Mouse (Mus musculus) midbrain, embryonic 16.5 days (tissue): ENCODE measurements around the gene Map3k1. TPM values are rescaled to one million over a fixed set of nuclear protein-coding genes. Genes with fewer than 3 reads are reported as not detected.

Source experiments
- ATAC-seq: fragments of 200-750 bp; cut with Nextera tagmentation; 2 replicates; pipeline ENCODE4 v1.8.0; 2017; ENCODE audit warnings: moderate TSS enrichment
- H3K27ac ChIP-seq: fragments of 300-500 bp; sonication (generic); 2 replicates; pipeline ENCODE4 v1.5.1; 2014; ENCODE audit warnings: mild to moderate bottlenecking, low read length, mixed read lengths
- H3K27me3 ChIP-seq: fragments of 300-500 bp; sonication (generic); 2 replicates; pipeline ENCODE4 v1.6.1; 2014; ENCODE audit warnings: low read depth, low read length, mixed read lengths; ENCODE audit not compliant: control insufficient read depth, insufficient read depth
- H3K36me3 ChIP-seq: fragments of 300-500 bp; sonication (generic); 2 replicates; pipeline ENCODE4 v1.6.1; 2014; ENCODE audit warnings: mild to moderate bottlenecking, low read length, moderate library complexity, mixed read lengths; ENCODE audit not compliant: control insufficient read depth, insufficient read depth
- H3K4me1 ChIP-seq: fragments of 300-500 bp; sonication (generic); 2 replicates; pipeline ENCODE4 v1.6.1; 2014; ENCODE audit warnings: mild to moderate bottlenecking, low read length, mixed read lengths; ENCODE audit not compliant: control insufficient read depth, insufficient read depth
- H3K4me2 ChIP-seq: fragments of 300-500 bp; sonication (generic); 2 replicates; pipeline ENCODE4 v1.6.1; 2014; ENCODE audit warnings: mild to moderate bottlenecking, low read length, mixed read lengths
- H3K4me3 ChIP-seq: fragments of 300-500 bp; sonication (generic); 2 replicates; pipeline ENCODE4 v1.5.1; 2014; ENCODE audit warnings: low read depth, mild to moderate bottlenecking, low read length, moderate library complexity, mixed read lengths
- H3K9ac ChIP-seq: fragments of 300-500 bp; sonication (generic); 2 replicates; pipeline ENCODE4 v1.6.1; 2014; ENCODE audit warnings: low read depth, low read length, mixed read lengths
- H3K9me3 ChIP-seq: fragments of 300-500 bp; sonication (generic); replicated peaks from 2 replicates; pipeline ENCODE4 v1.6.1; 2014; ENCODE audit warnings: mild to moderate bottlenecking, low read length, mixed read lengths; ENCODE audit not compliant: control insufficient read depth, poor library complexity, severe bottlenecking
- WGBS: fragments of 180-500 bp; shearing (Covaris S2); extraction: QIAGEN DNeasy Blood & Tissue Kit; methylation state at CpG from one replicate; pipeline ENCODE4 v1.1.7; 2014; 5-methylcytosine and 5-hydroxymethylcytosine counted together
- polyA plus RNA-seq: library from polyadenylated mRNA; unstranded; fragments of >200 nt; fragmentation: Nextera tagmentation; extraction: Ambion mirVana; gene quantifications from 2 replicates; pipeline ENCODE4 v1.2.1, GENCODE M21; 2015

The Map3k1 gene
- polyA plus RNA-seq, 1 experiment from 2014 or later: 10.5 TPM

DNA sequence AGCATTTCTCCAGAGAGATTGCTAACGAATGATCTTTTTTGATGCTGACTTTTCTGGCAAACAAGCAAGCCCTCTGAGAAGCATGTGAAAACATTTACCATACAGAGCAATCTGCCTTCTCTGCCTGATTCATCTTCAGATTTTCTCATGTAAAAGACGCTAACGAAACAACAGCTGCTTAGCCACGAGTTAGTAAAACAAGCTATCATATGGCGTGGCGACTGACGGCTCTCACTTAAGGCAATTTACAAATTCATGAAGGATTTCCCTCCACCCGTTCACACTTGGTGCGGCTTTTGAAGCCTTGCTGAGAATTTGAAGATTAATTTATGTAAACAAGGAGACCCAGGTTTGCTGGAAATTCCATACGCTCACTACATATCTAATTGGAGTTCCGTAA lies 25.8 kb upstream of the Map3k1 start:
- peak overlapping the region; percentile 18 for H3K4me2 ChIP-seq
- no peak overlapping the region for H3K4me3 ChIP-seq
- no peak for ATAC-seq
- H3K27ac ChIP-seq: no peak overlapping the region
- H3K4me1 ChIP-seq: no peaks in the 10 kb centered on the region; the same call in 1 of the 2 replicates
- H3K27me3 ChIP-seq: no peaks in the 10 kb centered on the region
- H3K9ac ChIP-seq: no peak overlapping the region
- H3K36me3 ChIP-seq: no peaks in the 10 kb centered on the region
- WGBS: 38% methylated on average over 11 of the region's 11 CpGs
- H3K9me3 ChIP-seq: no peaks in the 10 kb centered on the region

DNA sequence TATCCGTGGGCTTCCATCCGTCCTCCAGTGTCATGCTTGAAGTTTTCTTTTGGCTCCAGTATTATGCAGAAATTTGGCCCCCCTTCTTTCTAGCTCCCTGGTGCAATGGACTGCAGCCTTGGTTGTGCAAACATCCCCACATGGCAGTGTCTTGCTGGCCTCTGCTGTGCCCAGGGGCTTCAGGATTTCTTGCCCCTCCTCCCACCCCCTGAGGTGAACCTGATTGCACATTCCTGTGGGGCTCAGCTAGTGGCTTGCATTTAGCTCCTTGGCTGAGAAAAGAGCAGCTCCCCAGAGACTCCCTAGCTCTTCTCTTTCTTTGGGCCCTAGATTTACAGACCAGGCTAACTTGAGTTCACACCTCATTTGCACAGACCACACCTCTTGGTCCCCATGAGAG lies 20.7 kb upstream of the Map3k1 start:
- 21% methylated on average over 2 of the region's 2 CpGs for WGBS
- no peak for ATAC-seq
- H3K36me3 ChIP-seq: no peaks in the 10 kb centered on the region
- no peak overlapping the region for H3K27ac ChIP-seq
- H3K9ac ChIP-seq: no peak overlapping the region
- H3K4me1 ChIP-seq: no peaks in the 10 kb centered on the region; the same call in 1 of the 2 replicates
- H3K4me3 ChIP-seq: no peak overlapping the region
- no peak overlapping the region for H3K4me2 ChIP-seq
- no peaks in the 10 kb centered on the region for H3K27me3 ChIP-seq
- H3K9me3 ChIP-seq: no peaks in the 10 kb centered on the region

DNA sequence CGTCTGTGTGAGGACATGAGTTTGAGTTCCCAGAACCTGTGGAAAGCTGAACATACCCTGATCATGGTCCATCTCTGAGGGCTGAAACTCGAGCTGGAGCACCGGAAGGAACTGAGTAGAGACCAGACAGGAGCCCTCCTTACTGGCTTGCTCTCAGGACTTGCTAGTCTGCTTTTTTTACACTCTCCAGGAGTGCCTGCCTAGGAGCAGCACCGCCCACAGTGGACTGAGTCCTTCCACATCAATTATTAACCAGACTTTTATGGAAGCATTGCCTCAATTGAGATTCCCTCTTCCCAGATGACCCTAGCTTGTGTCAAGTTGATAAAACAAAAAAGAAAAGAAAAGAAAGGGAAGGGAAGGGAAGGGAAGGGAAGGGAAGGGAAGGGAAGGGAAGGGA lies 18.7 kb upstream of the Map3k1 start:
- H3K27me3 ChIP-seq: no peaks in the 10 kb centered on the region
- 84% methylated on average over 4 of the region's 4 CpGs for WGBS
- H3K4me2 ChIP-seq: no peak overlapping the region
- no peaks in the 10 kb centered on the region for H3K9me3 ChIP-seq
- H3K9ac ChIP-seq: no peak overlapping the region
- H3K4me3 ChIP-seq: no peak overlapping the region
- ATAC-seq: no peak
- no peaks in the 10 kb centered on the region for H3K36me3 ChIP-seq
- H3K27ac ChIP-seq: no peak overlapping the region
- no peaks in the 10 kb centered on the region for H3K4me1 ChIP-seq

DNA sequence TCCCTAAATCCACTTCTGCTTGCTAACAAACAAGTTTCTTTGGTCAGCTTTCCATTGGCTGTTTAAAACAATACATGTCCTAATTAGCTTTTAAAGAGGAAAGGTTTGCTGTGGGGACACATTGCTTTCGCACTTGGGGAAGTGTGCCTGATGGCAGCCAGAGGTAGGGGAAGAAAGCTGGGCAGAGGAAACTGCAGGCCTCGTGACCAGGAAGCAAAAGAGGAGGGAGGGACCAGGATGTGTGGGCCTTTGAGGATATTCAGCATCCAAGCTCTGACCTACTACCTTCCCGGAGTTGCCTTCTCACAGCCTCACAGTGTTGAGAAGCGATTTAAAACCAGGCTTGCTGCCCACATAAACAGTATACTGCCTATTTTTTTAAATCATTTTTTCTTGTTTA lies 15.4 kb upstream of the Map3k1 start:
- Histone ChIP-seq H3K4me1 (no peaks in the 10 kb centered on the region), H3K4me2 (no peak overlapping the region), H3K36me3 (no peaks in the 10 kb centered on the region), H3K27me3 (no peaks in the 10 kb centered on the region), H3K27ac (no peak overlapping the region), H3K9me3 (no peaks in the 10 kb centered on the region), H3K9ac (no peak overlapping the region), H3K4me3 (no peak overlapping the region)
- WGBS: 73% methylated on average over 4 of the region's 4 CpGs
- ATAC-seq: no peak

GRCm38 (mm10) chr13:111821727-111822375 lies 13.1 kb upstream of the Map3k1 start:
- no peak overlapping the region for H3K4me2 ChIP-seq
- no peaks in the 10 kb centered on the region for H3K4me1 ChIP-seq
- H3K27ac ChIP-seq: no peak overlapping the region
- H3K36me3 ChIP-seq: no peaks in the 10 kb centered on the region
- no peak for ATAC-seq
- no peaks in the 10 kb centered on the region for H3K9me3 ChIP-seq
- H3K4me3 ChIP-seq: no peak overlapping the region
- H3K27me3 ChIP-seq: no peaks in the 10 kb centered on the region
- no peak overlapping the region for H3K9ac ChIP-seq
- WGBS: 83% methylated on average over 7 of the region's 7 CpGs

GRCm38 (mm10) chr13:111819618-111820385 lies 11.0 kb upstream of the Map3k1 start:
- Histone ChIP-seq H3K9me3 (0 out of 2 replicates have a peak, but pooled peaks cover 2% of the 10 kb centered on the region), H3K9ac (no peak overlapping the region), H3K4me2 (no peak overlapping the region), H3K27me3 (no peaks in the 10 kb centered on the region), H3K4me1 (no peaks in the 10 kb centered on the region), H3K27ac (no peak overlapping the region), H3K36me3 (no peaks in the 10 kb centered on the region), H3K4me3 (no peak overlapping the region)
- WGBS: 74% methylated on average over 9 of the region's 9 CpGs
- no peak for ATAC-seq

DNA sequence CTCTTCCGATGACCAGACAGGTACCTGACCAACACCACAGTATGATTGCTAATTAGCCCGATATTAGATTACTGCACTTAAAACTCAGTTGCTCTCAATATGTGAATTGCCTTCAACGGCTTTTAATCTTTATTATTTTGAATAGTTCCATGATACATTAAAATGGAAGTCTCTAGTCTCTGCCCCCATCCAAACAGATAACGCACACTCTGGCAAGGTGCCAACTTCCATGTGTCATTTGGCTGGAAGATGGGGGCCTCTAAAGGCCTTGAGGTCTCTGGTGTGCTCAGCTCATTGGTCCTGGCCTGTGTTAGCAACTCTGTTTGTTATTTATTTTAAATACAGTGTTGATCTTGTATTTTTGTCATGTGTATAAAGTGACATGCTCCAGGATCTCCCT lies 10.3 kb upstream of the Map3k1 start:
- ATAC-seq: no peak
- WGBS: 82% methylated on average over 4 of the region's 4 CpGs

DNA sequence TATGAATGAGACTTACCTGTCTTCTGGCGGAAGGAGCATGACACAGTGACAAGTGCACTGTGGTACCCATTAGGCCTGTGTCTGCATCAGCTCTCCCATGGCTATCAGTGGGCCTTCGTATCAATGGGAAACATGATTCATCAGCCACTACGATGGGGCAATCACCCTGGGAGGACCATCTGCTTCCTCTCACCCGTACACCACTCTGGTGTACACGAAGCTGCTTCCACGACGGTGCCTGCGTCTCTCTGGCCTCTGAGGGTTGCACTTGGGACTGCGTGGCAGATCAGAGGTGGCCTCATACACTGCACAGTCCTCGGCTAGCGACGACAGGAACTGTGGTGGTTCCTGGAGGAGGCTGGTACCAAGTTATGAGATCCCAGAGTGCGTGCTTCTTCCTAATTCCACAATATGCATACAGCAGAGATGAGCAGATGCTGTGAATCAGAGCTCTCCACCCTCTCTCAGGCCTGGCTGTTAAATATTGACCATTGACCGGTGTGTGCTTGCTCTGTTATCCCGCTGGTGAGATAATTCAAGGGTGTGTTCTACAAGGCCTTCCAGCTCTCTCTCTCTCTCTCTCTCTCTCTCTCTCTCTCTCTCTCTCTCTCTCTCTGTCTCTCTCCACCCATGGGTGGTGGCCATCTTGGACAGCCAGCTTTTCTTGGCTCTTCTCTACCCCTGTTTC lies 9.6 kb upstream of the Map3k1 start:
- Histone ChIP-seq H3K9ac (no peak overlapping the region), H3K36me3 (no peaks in the 10 kb centered on the region), H3K27me3 (no peaks in the 10 kb centered on the region), H3K4me3 (no peak overlapping the region), H3K27ac (no peak overlapping the region), H3K4me2 (no peak overlapping the region), H3K9me3 (0 out of 2 replicates have a peak, but pooled peaks cover 2% of the 10 kb centered on the region), H3K4me1 (no peaks in the 10 kb centered on the region)
- no peak for ATAC-seq
- WGBS: 91% methylated on average over 15 of the region's 15 CpGs

More for the DNA sequence above, 10.3 kb upstream of the Map3k1 start:
- H3K9me3 ChIP-seq: 0 out of 2 replicates have a peak, but pooled peaks cover 2% of the 10 kb centered on the region
- H3K27ac ChIP-seq: no peak overlapping the region
- no peak overlapping the region for H3K4me2 ChIP-seq
- H3K4me3 ChIP-seq: no peak overlapping the region
- H3K27me3 ChIP-seq: no peaks in the 10 kb centered on the region
- H3K9ac ChIP-seq: no peak overlapping the region
- H3K36me3 ChIP-seq: no peaks in the 10 kb centered on the region
- no peaks in the 10 kb centered on the region for H3K4me1 ChIP-seq

GRCm38 (mm10) chr13:111817773-111818172 lies 9.0 kb upstream of the Map3k1 start:
- Histone ChIP-seq H3K4me1 (no peaks in the 10 kb centered on the region), H3K27me3 (no peaks in the 10 kb centered on the region), H3K4me3 (no peak overlapping the region), H3K36me3 (no peaks in the 10 kb centered on the region), H3K4me2 (no peak overlapping the region), H3K9ac (no peak overlapping the region), H3K9me3 (0 out of 2 replicates have a peak, but pooled peaks cover 2% of the 10 kb centered on the region), H3K27ac (no peak overlapping the region)
- 82% methylated on average over 7 of the region's 7 CpGs for WGBS
- no peak for ATAC-seq
